Mouse (Mus musculus) embryonic facial prominence, embryonic 12.5 days (tissue): ENCODE data around the gene Efhc1. TPM values are rescaled to one million over a fixed set of nuclear protein-coding genes. Genes with fewer than 3 reads are reported as not detected.

Experiments used
- ATAC-seq: fragments of 200-750 bp; cut with Nextera tagmentation; 2 replicates; pipeline ENCODE4 v1.8.0; 2017; ENCODE audit not compliant: insufficient number of reproducible peaks, insufficient read depth, low FRiP score, low TSS enrichment
- H3K27ac ChIP-seq: fragments of 300-500 bp; sonication (generic); 2 replicates; pipeline ENCODE4 v1.5.1; 2016; ENCODE audit warnings: mild to moderate bottlenecking
- H3K27me3 ChIP-seq: fragments of 300-500 bp; sonication (generic); 2 replicates; pipeline ENCODE4 v1.6.1; 2016; ENCODE audit warnings: mild to moderate bottlenecking, moderate library complexity
- H3K36me3 ChIP-seq: fragments of 300-500 bp; sonication (generic); 2 replicates; pipeline ENCODE4 v1.6.1; 2016; ENCODE audit warnings: mild to moderate bottlenecking
- H3K4me1 ChIP-seq: fragments of 300-500 bp; sonication (generic); 2 replicates; pipeline ENCODE4 v1.6.1; 2016
- H3K4me2 ChIP-seq: fragments of 300-500 bp; sonication (generic); replicated peaks from 2 replicates; pipeline ENCODE4 v1.6.1; 2016; ENCODE audit warnings: mild to moderate bottlenecking, moderate library complexity
- H3K4me3 ChIP-seq: fragments of 300-500 bp; sonication (generic); 2 replicates; pipeline ENCODE4 v1.5.1; 2016; ENCODE audit warnings: mild to moderate bottlenecking
- H3K9ac ChIP-seq: fragments of 300-500 bp; sonication (generic); 2 replicates; pipeline ENCODE4 v1.6.1; 2016; ENCODE audit warnings: mild to moderate bottlenecking, moderate library complexity
- H3K9me3 ChIP-seq: fragments of 300-500 bp; sonication (generic); 2 replicates; pipeline ENCODE4 v1.6.1; 2016; ENCODE audit warnings: mild to moderate bottlenecking, moderate library complexity
- WGBS: fragments of 180-500 bp; shearing (Covaris S2); methylation state at CpG from one replicate; pipeline ENCODE4 v1.1.7; 2016; 5-methylcytosine and 5-hydroxymethylcytosine counted together
- polyA plus RNA-seq: library from polyadenylated mRNA; unstranded; fragments of >200 nt; fragmentation: Nextera tagmentation; extraction: Ambion mirVana; gene quantifications from 2 replicates; pipeline ENCODE4 v1.2.1, GENCODE M21; 2016

Gene Efhc1
- polyA plus RNA-seq, 1 experiment from 2014 or later = 3.7 TPM

DNA sequence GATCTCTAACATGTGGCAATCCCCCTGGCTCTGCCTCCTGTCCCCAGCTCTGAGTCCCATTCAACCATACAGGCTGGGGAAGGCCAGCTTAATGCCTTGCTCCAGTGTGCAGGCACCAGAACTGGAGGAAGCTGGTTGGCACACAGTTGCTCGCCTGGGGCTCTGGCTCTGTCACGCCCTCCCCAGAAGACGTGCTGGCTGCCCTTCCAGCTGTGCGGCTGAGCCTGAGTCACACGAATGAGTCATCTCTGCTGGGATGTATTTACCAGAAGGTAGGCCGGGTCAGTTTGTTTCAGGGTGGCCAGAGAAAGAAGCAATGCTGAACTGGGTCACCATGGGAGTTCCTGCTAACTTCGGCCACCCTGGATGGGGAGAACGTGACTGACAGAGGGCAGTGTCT lies 63.0 kb downstream of the Efhc1 start:
- H3K27me3 ChIP-seq = no peaks in the 10 kb centered on the region
- no peak overlapping the region for H3K27ac ChIP-seq
- H3K9me3 ChIP-seq = no peaks in the 10 kb centered on the region
- no peaks in the 10 kb centered on the region for H3K4me1 ChIP-seq
- H3K4me3 ChIP-seq = no peak overlapping the region
- H3K9ac ChIP-seq = no peak overlapping the region
- peaks cover 20% of the 10 kb centered on the region; the same call in 1 of the 2 replicates for H3K36me3 ChIP-seq
- no peak overlapping the region for H3K4me2 ChIP-seq
- no peak for ATAC-seq
- WGBS = 79% methylated on average over 8 of the region's 8 CpGs

- WGBS = 91% methylated on average over 3 of the region's 3 CpGs
- no peak overlapping the region for H3K4me2 ChIP-seq
- H3K9me3 ChIP-seq = no peaks in the 10 kb centered on the region
- no peaks in the 10 kb centered on the region for H3K36me3 ChIP-seq
- ATAC-seq = no peak
- no peaks in the 10 kb centered on the region for H3K27me3 ChIP-seq
- no peak overlapping the region for H3K4me3 ChIP-seq
- H3K9ac ChIP-seq = no peak overlapping the region
- H3K4me1 ChIP-seq = no peaks in the 10 kb centered on the region
- no peak overlapping the region for H3K27ac ChIP-seq
Measured at GRCm38 (mm10) chr1:21023101-21023500, 71.7 kb downstream of the Efhc1 start.

GRCm38 (mm10) chr1:21025203-21025602 lies 73.8 kb downstream of the Efhc1 start:
- no peak for ATAC-seq
- 68% methylated on average over 5 of the region's 5 CpGs for WGBS
- H3K9me3 ChIP-seq = no peaks in the 10 kb centered on the region

GRCm38 (mm10) chr1:21026534-21026933 lies 75.1 kb downstream of the Efhc1 start:
- no peak overlapping the region for H3K27ac ChIP-seq

More at GRCm38 (mm10) chr1:21025203-21025602, 73.8 kb downstream of the Efhc1 start:
- Histone ChIP-seq H3K36me3 (no peaks in the 10 kb centered on the region), H3K4me2 (no peak overlapping the region), H3K4me3 (no peak overlapping the region), H3K27ac (no peak overlapping the region), H3K27me3 (no peaks in the 10 kb centered on the region), H3K9ac (no peak overlapping the region), H3K4me1 (no peaks in the 10 kb centered on the region)

DNA sequence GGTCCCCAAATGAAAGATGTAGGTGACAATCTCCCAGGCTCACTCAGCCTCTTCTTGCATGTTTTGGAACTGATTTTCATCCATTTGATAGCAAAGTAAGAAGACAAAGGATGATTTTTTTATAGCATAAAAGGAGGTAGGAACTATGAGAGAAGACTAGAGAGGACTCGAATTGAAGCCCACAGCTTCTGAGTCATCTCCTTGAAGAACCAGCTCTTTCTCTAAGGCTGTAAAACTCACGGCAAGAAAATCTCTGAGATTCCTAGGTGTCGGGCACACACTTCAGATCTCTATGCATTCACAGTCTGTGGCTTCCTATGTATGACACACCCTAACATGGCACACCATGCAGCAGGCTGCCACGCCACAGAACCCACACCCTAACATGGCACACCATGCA lies 77.6 kb downstream of the Efhc1 start:
- H3K9ac ChIP-seq = no peak overlapping the region
- ATAC-seq = no peak
- H3K9me3 ChIP-seq = no peaks in the 10 kb centered on the region
- no peak overlapping the region for H3K4me2 ChIP-seq
- WGBS = 88% methylated on average over 4 of the region's 4 CpGs
- no peak overlapping the region for H3K4me3 ChIP-seq
- no peaks in the 10 kb centered on the region for H3K4me1 ChIP-seq
- H3K27ac ChIP-seq = no peak overlapping the region
- no peaks in the 10 kb centered on the region for H3K36me3 ChIP-seq
- no peaks in the 10 kb centered on the region for H3K27me3 ChIP-seq

More at GRCm38 (mm10) chr1:21026534-21026933, 75.1 kb downstream of the Efhc1 start:
- ATAC-seq = no peak
- no peak overlapping the region for H3K9ac ChIP-seq
- no peak overlapping the region for H3K4me3 ChIP-seq
- no peak overlapping the region for H3K4me2 ChIP-seq
- no peaks in the 10 kb centered on the region for H3K36me3 ChIP-seq
- H3K9me3 ChIP-seq = no peaks in the 10 kb centered on the region
- no peaks in the 10 kb centered on the region for H3K27me3 ChIP-seq
- 83% methylated on average over 7 of the region's 7 CpGs for WGBS
- H3K4me1 ChIP-seq = no peaks in the 10 kb centered on the region

DNA sequence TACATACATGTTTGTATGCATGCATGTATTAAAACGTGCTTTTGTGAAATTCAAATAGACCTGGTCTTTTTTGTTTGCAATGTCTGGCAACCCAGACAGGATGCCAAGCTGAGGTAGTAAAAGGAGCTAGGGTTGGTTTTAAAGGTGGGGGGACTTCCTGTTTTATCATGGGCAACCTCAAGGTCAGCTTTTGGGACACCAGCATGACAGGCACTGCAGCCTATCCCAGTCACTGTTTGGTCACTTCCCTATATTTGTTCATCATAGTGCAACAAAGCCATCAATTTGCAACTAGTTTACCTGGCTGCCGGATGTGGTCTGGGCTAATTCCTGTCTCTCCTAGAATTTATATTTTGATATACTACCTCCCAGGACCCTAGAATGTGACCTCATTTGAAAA lies 80.2 kb downstream of the Efhc1 start:
- Histone ChIP-seq H3K9me3 (no peaks in the 10 kb centered on the region), H3K9ac (no peak overlapping the region), H3K4me3 (no peak overlapping the region), H3K4me1 (no peaks in the 10 kb centered on the region), H3K4me2 (no peak overlapping the region), H3K27me3 (no peaks in the 10 kb centered on the region), H3K27ac (no peak overlapping the region), H3K36me3 (peaks cover 9% of the 10 kb centered on the region)
- no peak for ATAC-seq
- 96% methylated on average over 2 of the region's 2 CpGs for WGBS

GRCm38 (mm10) chr1:21033065-21033791 lies 81.8 kb downstream of the Efhc1 start:
- H3K27ac ChIP-seq = no peak overlapping the region
- no peaks in the 10 kb centered on the region for H3K27me3 ChIP-seq
- no peak for ATAC-seq
- H3K4me2 ChIP-seq = no peak overlapping the region
- H3K36me3 ChIP-seq = peaks cover 11% of the 10 kb centered on the region
- H3K4me3 ChIP-seq = no peak overlapping the region
- H3K9ac ChIP-seq = no peak overlapping the region
- H3K4me1 ChIP-seq = no peaks in the 10 kb centered on the region
- WGBS = 82% methylated on average over 11 of the region's 11 CpGs
- no peaks in the 10 kb centered on the region for H3K9me3 ChIP-seq

- no peak overlapping the region for H3K27ac ChIP-seq
- H3K9ac ChIP-seq = no peak overlapping the region
- H3K4me1 ChIP-seq = no peaks in the 10 kb centered on the region
- no peak overlapping the region for H3K4me2 ChIP-seq
- ATAC-seq = no peak
- H3K4me3 ChIP-seq = no peak overlapping the region
- no peaks in the 10 kb centered on the region for H3K9me3 ChIP-seq
- peaks cover 11% of the 10 kb centered on the region for H3K36me3 ChIP-seq
- H3K27me3 ChIP-seq = no peaks in the 10 kb centered on the region
Measured at GRCm38 (mm10) chr1:21033792-21034119, 82.3 kb downstream of the Efhc1 start.

DNA sequence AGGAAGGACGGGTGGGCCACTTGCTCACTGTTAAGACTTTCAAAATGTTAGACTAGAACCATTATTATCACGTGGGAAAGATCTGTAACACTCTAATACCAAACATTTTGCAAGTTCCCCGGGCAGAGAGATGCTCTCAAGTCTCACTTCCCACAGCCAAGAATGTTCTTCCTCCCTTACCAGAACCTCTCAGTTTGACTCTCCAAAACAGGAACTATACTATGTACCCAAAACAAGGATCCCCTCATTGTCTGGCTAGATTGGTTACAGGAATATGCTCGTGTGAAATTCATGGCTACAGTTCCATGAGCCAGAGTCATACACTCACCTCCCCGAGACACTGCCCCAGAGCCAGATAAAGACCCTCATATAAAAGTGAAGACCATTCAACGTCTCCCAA lies 84.5 kb downstream of the Efhc1 start:
- no peak for ATAC-seq
- Histone ChIP-seq H3K9me3 (no peaks in the 10 kb centered on the region), H3K4me2 (no peak overlapping the region), H3K4me1 (peaks cover 4% of the 10 kb centered on the region), H3K4me3 (no peak overlapping the region), H3K9ac (no peak overlapping the region), H3K27me3 (no peaks in the 10 kb centered on the region), H3K36me3 (peaks cover 11% of the 10 kb centered on the region), H3K27ac (no peak overlapping the region)
- 90% methylated on average over 6 of the region's 6 CpGs for whole genome bisulfite sequencing

GRCm38 (mm10) chr1:21037881-21038601 lies 86.6 kb downstream of the Efhc1 start:
- H3K9ac ChIP-seq = no peak overlapping the region
- 82% methylated on average over 6 of the region's 6 CpGs for WGBS
- peaks cover 13% of the 10 kb centered on the region for H3K4me1 ChIP-seq
- H3K27ac ChIP-seq = no peak overlapping the region
- ATAC-seq = no peak
- H3K36me3 ChIP-seq = peaks cover 11% of the 10 kb centered on the region
- H3K9me3 ChIP-seq = no peaks in the 10 kb centered on the region
- no peak overlapping the region for H3K4me2 ChIP-seq
- no peak overlapping the region for H3K4me3 ChIP-seq
- no peaks in the 10 kb centered on the region for H3K27me3 ChIP-seq

DNA sequence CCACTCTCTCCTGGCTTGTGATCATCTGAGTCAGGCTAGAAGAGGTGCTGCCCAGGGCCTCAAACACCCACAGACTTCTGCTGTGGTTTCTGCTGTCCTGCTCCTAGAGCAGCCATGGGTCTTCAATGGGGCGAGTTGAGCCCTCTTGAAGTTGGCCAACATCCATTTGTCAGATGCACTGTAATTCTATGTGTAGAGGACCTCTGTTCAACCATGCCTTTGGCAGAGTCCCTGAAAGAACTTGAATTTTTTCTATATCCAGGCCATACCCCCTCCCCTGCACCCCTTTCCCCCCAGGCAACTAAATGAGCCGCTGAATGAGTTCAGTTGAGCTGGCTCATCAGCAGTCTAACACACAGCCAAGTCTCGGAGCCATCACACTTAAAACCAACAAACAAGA lies 88.1 kb downstream of the Efhc1 start:
- Histone ChIP-seq H3K9me3 (no peaks in the 10 kb centered on the region), H3K27me3 (no peaks in the 10 kb centered on the region), H3K36me3 (peaks cover 11% of the 10 kb centered on the region), H3K9ac (no peak overlapping the region), H3K27ac (no peak overlapping the region), H3K4me1 (peaks cover 13% of the 10 kb centered on the region), H3K4me2 (no peak overlapping the region), H3K4me3 (no peak overlapping the region)
- ATAC-seq = no peak
- 87% methylated on average over 3 of the region's 3 CpGs for WGBS

GRCm38 (mm10) chr1:21040173-21040572 lies 88.7 kb downstream of the Efhc1 start:
- Histone ChIP-seq H3K4me2 (no peak overlapping the region), H3K9ac (no peak overlapping the region), H3K36me3 (peaks cover 6% of the 10 kb centered on the region), H3K9me3 (no peaks in the 10 kb centered on the region), H3K4me3 (no peak overlapping the region), H3K27me3 (no peaks in the 10 kb centered on the region), H3K4me1 (peaks cover 13% of the 10 kb centered on the region), H3K27ac (no peak overlapping the region)
- 87% methylated on average over 7 of the region's 7 CpGs for WGBS
- no peak for ATAC-seq
